Mouse (Mus musculus): ENCODE measurements around the gene Atp6v0c.
"Not testable (repeated sequence)": the region's sequence is repeated elsewhere in the genome, so short reads cannot be mapped to it uniquely, and the experiment has no call there.

The Atp6v0c gene

DNA sequence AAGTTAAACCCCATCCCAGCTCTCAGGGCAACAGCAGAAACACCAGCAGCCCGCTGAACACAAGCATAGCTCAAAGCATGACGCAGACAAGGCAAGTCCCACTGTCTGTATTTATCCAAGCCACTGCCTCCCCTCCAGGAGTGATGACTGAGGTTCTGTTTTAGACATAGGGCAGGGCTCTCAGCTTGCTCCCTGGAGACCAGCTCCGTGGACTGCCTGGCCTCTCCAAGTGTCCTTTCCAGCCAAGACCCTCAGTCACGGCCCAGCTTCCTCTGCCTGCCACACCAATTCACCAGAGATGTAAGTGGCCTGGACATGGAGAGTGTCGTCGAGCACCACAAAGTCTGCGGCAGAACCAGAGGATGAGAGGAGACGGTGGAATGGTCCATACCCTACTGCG is 13.8 kb downstream of the Atp6v0c start:
- DNase-seq, result no peak

DNA sequence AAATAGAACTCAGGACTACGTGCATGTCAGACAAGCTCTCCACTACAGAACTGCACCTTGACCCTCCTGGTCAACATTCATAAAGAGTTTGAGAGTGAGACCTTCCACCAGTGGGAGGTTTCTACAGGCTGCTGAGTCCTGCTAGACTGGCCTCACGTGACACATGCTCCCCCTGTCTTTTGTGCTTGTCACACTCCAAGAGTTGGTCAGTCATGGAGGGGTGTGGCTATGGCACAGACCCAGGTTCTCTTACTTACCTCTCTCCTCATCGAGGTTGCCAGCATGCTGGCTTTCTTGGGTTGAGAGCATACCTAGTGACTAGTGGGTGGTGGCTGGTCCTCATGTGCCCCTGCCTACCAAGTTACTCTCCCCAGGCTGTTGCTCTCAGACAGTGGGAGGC is 15.0 kb downstream of the Atp6v0c start:
- DNase-seq, result no peak

DNA sequence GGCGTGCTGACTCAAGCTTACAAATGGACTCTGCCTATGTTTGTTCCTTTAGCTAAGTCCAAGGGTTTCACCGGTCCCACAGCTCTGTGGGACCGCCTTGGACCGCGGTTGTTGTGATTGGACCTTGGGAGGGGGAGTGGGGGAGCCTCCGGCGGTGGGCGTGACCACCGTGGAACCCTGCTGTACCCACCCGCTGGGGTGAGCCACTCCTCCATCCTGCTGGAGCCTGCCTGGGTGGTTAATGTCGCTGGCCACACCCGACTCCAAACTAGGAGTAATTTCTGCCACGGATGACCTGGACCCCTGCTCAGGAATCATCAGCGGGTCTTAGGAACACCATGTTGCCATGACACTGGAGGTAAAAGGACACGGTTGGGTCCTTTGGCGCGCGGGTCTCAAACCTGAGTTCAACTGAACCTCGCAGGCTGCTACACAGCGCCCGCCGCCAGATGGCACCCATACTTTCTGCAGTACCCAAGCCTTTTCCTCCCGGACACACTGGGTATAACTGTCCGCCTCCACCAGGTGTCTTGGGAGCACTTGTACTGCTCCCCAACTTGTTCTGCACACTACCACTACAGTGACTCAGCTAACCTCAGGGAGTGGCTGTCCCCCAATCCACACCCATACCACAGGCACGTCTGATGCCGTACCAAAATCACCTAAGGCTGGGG is 17.5 kb downstream of the Atp6v0c start:
- DNase-seq, result peak; percentile 83 to 85

DNA sequence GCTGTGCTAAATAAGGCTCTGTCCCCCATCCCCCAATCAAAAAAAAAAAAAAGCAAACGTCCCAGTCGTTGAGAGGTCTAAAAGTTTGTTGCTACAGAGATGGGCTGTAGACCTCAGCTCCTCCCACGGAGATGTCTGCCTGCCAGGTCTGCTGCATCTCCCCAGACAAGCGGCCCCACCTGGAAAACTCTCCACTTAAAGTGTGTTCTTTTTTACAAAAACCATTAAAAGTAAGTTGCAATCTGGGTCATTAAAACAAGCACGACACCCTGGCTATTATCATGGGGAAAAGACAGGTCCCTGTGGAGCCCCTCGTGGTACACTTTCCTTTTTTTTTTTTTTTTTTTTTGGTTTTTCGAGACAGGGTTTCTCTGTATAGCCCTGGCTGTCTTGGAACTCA is 18.1 kb downstream of the Atp6v0c start:
- DNase-seq, result no peak

DNA sequence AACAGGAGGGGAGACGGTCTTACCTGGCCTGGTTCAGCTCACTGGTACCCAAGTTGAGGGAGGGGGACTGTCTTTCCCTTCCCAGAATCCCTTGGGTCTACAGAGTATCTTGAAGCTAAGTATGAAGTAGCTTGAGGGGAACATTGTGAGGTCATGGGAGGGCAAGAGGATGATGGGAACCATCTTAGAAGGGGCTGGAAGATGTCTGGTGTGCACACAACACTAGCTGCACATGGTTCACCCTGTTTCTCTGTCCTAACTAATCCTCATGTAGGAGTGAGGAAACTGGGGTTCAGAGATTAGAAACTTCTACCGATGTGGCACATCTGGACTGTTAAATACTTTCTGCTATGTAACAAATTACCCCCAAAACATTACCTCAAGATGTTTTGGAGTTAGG is 18.7 kb downstream of the Atp6v0c start, which contains the start of gene Pdpk1:
TSS of gene Pdpk1 (minus strand) at position 101 of the 400 bp plus-strand sequence.
- no peak for DNase-seq

DNA sequence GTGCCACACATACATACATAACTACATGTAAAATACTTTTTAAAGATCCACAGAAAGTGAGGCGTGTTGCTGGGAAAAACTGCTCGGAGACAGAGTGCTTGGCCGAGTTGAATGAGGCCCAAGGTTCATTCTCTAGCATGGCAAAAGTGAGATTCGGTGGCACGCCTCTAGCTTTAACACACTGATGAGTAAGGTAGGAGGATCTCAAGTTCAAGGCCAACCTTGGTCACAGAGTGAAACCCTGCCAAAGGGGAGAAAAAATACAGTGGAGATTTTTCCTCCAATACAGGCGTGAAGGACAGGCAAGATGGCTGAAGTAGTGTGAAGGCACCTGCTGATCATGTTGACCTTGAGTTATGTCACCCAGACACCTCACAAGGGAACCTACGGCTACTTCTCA is 20.1 kb downstream of the Atp6v0c start:
- DNase-seq, result no peak

DNA sequence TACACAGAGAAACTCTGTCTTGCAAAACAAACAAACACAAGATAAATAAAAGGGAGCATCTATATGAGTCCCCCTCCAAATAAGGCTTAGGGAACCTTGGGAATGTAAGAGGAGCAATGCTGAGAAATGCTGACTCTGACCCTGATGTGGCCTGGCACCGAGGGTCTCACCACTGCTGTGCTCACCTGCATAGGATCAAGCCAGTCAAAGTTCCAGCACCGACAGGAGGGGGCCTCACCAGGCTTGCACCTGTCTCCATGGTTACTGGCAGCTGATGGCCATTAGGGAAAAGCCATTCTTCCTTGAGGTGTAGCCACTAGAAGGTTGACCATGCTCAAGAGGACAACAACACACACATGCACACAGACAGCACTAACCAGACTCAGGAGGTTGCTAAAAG is 26.6 kb downstream of the Atp6v0c start:
- no peak for DNase-seq

DNA sequence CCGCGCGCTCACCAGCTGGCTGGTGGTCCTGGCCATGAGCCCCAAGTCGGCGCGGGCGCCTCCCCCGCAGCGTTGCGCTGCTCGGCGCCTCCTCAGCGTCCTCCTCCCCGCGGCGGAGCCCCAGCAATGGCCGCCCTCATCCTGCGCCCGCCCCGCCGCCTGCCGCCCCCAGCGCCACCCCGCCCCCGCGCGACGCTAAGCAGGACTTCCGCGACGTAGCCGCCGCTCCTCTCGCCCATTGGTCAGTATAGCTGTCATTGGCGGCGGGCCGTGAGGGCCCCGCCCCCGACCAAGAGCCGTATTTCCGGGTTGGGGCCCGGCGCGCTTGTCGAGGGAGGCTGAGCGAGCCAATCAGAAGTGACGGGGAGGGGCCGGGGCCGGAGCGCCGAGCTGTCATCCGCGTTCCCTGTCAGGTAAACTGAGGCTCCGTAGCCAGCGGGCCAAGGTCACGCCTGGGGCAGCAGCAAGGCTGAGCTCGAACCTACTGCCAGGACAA is 28.0 kb downstream of the Atp6v0c start:
- DNase-seq, result peak; percentile 95

DNA sequence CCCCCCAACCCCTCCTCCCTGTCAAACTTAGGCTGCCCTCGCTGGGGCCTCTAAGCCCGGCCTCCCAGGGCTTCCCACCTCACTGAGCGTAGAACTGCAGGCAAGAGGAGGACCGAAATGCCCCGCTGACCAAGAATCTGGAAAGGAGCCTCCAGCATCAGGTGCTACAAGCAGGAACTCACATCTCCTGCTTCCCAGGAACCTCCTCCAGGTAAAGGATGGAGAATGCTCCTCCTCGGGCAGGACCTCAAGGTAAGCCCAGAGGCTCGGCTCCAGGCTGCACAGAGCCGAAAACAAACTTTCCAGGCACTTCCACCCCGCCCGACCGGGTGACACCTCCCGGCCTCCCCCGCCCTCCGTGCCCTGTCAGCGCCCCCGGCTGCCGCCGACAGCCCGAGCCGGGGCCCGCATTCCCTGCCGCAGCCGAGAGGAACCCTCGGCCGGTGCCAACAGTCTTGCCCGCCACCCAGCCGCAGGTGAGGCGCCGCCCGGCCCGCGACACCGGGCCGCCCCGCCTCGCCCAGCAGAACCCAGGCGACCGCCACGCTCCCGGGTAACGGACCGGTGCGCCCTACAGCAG is 28.6 kb downstream of the Atp6v0c start:
- DNase-seq, result no peak

DNA sequence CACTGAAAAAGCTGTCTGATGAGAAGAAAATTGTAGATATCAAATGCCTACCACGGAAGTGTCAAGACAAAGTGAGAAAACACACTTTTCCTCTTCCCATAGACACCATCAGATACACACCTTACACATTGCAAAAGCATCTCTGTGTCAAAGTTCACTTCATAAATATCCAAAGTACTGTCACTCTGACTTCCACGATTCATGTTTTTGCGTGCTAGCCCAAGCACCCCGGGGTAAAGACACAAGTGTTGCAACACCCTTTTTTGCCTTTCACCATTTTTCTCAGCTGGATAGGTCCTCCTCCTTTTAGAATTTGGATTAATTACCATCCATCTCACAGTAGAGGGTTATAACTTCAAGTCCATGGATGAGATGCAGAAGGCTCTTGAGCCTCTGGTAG is 29.5 kb downstream of the Atp6v0c start:
- DNase-seq, result no peak

DNA sequence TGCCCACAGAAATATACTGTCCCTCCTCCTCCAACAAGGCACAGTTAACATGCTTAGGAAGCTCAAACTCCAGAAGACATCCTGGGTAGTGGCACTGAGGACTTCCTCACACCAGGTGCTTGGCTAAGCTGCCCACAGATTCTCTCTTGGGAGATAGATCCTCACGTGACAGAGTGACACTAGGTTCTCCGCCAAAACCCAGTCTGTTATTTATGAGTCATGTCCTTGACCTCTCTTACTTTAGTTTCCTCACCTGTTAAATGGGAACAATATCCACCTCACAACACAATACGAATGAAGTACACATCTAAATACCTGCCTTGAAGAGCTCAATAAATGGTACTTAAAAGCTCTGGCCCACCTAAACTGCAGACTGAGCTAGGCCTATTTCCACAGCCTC is 30.2 kb downstream of the Atp6v0c start:
- peak in 1 of 2 experiments; percentile 24 for DNase-seq

DNA sequence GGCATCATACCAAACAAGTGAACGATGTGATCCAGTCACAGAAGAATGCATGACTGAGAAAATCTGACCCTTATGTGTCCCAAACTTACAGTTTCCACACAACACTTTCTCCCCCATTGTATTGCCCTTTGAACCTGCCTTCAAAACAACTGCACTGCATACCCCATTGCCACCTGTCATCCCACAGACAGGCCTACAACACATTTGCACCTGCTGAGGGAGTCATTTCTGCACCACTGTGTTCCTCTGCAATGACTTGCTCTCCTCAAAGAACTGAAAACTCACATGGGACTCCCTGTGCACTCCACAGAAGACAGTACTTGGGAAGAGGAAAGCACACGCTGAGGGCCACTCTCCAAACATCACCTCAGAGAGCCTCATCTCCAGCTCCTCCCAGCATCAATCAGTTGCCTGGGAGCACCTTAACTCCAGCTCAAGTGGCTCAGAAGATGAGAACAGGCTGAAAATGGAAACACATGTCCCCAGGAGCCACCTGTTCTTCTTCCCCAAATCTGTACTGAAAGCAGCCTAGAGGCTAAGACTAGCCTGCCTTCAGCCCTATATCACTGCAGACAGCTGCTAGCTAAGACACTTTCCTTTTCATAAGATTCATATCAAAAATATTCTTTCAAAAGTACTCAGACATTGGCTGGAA is 32.1 kb downstream of the Atp6v0c start:
- no peak for DNase-seq

DNA sequence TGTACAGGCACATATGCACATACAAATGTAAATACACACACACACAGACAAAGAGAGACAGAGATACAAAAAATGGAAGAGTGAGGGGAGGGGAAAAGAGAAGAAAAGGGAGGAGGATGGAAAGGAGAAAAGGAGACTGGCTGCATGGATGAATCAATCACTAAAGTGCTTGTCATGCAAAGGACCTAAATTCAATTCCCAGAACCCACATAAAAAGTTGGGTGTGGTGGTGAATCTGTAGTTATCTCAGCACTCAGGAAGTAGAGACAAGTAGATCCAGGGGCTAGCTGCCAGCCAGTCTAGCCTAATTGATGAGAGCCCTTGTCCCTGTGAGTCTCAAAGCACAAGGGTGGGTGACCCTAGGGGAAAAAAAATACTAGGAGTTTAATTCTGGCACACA is 35.4 kb downstream of the Atp6v0c start:
- no peak for DNase-seq

DNA sequence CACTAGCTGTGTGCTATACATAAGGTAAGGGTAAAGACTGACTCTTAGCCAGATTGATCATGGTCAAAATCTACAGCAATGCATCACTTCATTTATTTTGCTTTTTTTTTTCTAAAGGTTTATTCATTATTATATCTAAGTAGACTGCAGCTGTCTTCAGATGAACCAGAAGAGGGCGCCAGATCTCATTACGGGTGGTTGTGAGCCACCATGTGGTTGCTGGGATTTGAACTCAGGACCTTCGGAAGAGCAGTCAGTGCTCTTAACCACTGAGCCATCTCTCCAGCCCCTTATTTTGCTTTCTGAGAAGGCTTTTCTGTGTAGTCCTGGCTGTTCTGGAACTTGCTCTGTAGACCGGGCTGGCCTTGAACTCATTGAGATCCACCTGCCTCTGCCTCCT is 36.6 kb downstream of the Atp6v0c start:
- DNase-seq, result peak; percentile 52 to 53

DNA sequence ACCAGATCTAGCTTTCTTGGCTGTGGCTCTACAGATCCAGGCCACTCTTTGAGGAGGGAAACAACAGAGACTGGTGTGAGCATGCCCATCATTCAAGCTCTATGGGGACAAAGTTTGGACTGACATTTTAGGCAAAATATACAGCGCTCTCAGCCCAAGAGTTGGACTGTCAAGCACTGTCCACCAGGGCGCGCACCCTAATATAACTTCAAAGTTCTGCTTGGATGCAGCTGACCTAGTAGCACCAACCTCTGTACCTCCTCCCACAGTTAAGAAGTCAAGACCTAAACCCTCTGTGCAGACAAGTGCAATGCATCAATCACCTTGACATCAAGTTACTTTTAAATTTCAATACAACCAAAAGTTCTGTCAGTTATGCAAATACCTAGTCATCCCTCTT is 37.9 kb downstream of the Atp6v0c start:
- no peak for DNase-seq

DNA sequence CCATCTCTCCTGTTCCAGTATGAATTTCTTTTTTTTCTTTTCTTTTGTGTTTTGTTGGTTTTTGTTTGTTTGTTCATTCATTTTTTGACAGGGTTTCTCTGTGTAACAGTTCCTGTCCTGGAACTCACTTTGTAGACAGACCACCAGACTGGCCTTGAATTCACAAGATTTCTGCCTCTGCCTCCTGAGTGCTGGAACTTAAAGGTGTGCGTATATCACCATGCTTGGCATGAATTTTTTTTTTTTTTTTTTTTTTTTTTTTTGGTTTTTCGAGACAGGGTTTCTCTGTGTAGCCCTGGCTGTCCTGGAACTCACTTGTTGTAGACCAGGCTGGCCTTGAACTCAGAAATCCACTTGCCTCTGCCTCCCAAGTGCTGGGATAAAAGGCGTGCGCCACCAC is 40.3 kb downstream of the Atp6v0c start:
- DNase-seq, result not testable (repeated sequence)

DNA sequence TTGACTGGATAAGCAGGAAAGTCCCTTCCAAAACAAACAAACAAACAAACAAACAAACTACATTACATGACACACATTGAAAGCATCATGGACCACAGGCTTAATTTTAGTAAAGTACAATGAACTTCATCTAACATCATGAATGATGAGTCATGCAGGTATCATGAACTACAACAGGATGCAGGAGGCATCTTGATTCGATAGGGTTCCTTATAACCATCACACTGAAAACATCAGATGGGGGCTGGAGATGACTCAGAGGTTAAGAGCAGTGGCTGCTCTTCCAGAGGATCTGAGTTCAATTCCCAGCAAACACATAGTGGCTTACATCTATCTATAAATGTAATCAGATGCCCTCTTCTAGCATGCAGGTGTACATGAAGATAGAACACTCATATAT is 41.9 kb downstream of the Atp6v0c start:
- no peak for DNase-seq

DNA sequence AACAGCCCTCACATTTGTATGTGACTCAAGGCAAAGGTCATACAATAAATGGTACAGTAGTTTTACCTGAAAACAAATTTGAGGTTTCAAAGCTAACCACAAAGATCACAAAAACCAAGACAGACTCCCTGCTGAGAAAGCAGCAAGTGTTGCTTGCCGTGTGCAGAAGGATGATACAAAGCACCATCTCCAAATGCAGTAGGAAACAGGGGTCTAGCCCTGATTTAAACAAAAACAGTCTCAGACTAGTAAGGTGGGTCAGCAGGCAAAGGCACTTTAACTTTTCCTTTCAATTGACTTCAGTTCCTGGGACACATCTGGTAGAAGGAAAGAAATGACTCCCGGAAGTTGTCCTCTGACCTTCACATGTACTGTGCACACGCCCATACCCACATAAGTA is 42.7 kb downstream of the Atp6v0c start:
- no peak for DNase-seq

DNA sequence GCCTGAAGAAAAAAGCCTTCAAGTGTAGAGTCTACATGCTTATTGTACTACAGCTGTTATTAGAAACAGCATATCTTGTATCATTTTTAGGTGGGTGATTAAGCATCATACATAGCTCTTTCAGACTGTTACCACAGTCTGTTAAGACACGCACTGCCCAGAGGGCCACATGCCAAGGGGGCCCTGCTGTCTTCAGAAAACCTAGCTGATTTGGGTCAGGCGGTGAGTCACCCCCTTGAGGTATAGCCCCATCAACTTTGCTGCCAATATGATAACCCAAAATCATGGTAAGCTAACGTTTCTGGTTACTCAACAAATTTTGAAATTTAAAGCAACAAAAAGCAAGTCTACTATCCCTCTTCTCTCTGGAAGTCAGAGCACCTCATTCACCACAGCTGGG is 50.1 kb downstream of the Atp6v0c start:
- no peak for DNase-seq
